Mouse (Mus musculus): ENCODE measurements around the gene Zbtb14. TPM values are rescaled to one million over a fixed set of nuclear protein-coding genes. Genes with fewer than 3 reads are reported as not detected.

Gene Zbtb14
- polyA plus RNA-seq, 2 experiments: 5.3 to 7.6 TPM

GRCm38 (mm10) chr17:69421592-69421991, 38.7 kb downstream of the Zbtb14 start:
- Histone ChIP-seq H3K4me2 (ENCODE audit: low read depth) (no peak overlapping the region), H3K27me3 (ENCODE audit: control insufficient read depth, insufficient read depth, low read length) (no peaks in the 10 kb centered on the region), H3K27ac (no peak overlapping the region), H3K4me1 (replicated peaks; ENCODE audit: control insufficient read depth in 2 of 2, insufficient read depth in 2 of 2, low read length in 1 of 2) (peaks cover 4 to 7% of the 10 kb centered on the region in 2 experiments; a peak in 3 of 4 replicates), H3K9ac (replicated peaks) (no peak overlapping the region), H3K9me3 (ENCODE audit: control insufficient read depth, low read length) (no peaks in the 10 kb centered on the region), H3K36me3 (replicated peaks; ENCODE audit: control insufficient read depth, insufficient read depth, low read depth) (no peaks in the 10 kb centered on the region), H3K4me3 (ENCODE audit: insufficient read depth in 1 of 2, low read depth in 2 of 2, low read length in 2 of 2) (no peak overlapping the region)
- no peak for ATAC-seq (ENCODE audit: insufficient read depth)
- 14% methylated on average over 1 of the region's 1 CpGs for WGBS (ENCODE audit: insufficient replicate concordance)
- TF ChIP-seq CTCF (IDR thresholded peaks at IDR 0.05; ENCODE audit: low read depth) (no peak), EP300 (IDR thresholded peaks at IDR 0.05; ENCODE audit: low read depth) (no peak)
- no peak for DNase-seq (ENCODE audit: low read depth in 3 of 3, low spot score in 3 of 3)

- Histone ChIP-seq H3K27me3 (ENCODE audit: control insufficient read depth, insufficient read depth, low read length) (peaks cover 29% of the 10 kb centered on the region), H3K4me1 (replicated peaks; ENCODE audit: control insufficient read depth in 2 of 2, insufficient read depth in 2 of 2, low read length in 1 of 2) (no peaks in the 10 kb centered on the region), H3K36me3 (replicated peaks; ENCODE audit: control insufficient read depth, insufficient read depth, low read depth) (no peaks in the 10 kb centered on the region), H3K27ac (no peak overlapping the region), H3K4me3 (ENCODE audit: insufficient read depth in 1 of 2, low read depth in 2 of 2, low read length in 2 of 2) (no peak overlapping the region), H3K9ac (replicated peaks) (no peak overlapping the region), H3K9me3 (ENCODE audit: control insufficient read depth, low read length) (no peaks in the 10 kb centered on the region), H3K4me2 (ENCODE audit: low read depth) (no peak overlapping the region)
- no peak for ATAC-seq (ENCODE audit: insufficient read depth)
- 49% methylated on average over 5 of the region's 5 CpGs for WGBS (ENCODE audit: insufficient replicate concordance)
- no peak for TF ChIP-seq EP300 (IDR thresholded peaks at IDR 0.05; ENCODE audit: low read depth)
- TF ChIP-seq CTCF (IDR thresholded peaks at IDR 0.05; ENCODE audit: low read depth): no peak
- DNase-seq (ENCODE audit: low read depth in 3 of 3, low spot score in 3 of 3): no peak
These were observed 55.0 kb downstream of the Zbtb14 start for GRCm38 (mm10) chr17:69437836-69438235.

GRCm38 (mm10) chr17:69438486-69438885, 55.6 kb downstream of the Zbtb14 start:
- Histone ChIP-seq H3K9ac (replicated peaks) (no peak overlapping the region), H3K4me3 (ENCODE audit: insufficient read depth in 1 of 2, low read depth in 2 of 2, low read length in 2 of 2) (no peak overlapping the region), H3K27ac (no peak overlapping the region), H3K4me1 (replicated peaks; ENCODE audit: control insufficient read depth in 2 of 2, insufficient read depth in 2 of 2, low read length in 1 of 2) (no peaks in the 10 kb centered on the region), H3K27me3 (ENCODE audit: control insufficient read depth, insufficient read depth, low read length) (peaks cover 29% of the 10 kb centered on the region), H3K36me3 (replicated peaks; ENCODE audit: control insufficient read depth, insufficient read depth, low read depth) (no peaks in the 10 kb centered on the region), H3K9me3 (ENCODE audit: control insufficient read depth, low read length) (no peaks in the 10 kb centered on the region), H3K4me2 (ENCODE audit: low read depth) (no peak overlapping the region; the same call in 1 of the 2 replicates)
- DNase-seq (ENCODE audit: low read depth in 3 of 3, low spot score in 3 of 3) (no peak), ATAC-seq (ENCODE audit: insufficient read depth) (no peak)
- WGBS (ENCODE audit: insufficient replicate concordance): 30% methylated on average over 14 of the region's 14 CpGs
- TF ChIP-seq EP300 (IDR thresholded peaks at IDR 0.05; ENCODE audit: low read depth): no peak
- TF ChIP-seq CTCF (IDR thresholded peaks at IDR 0.05; ENCODE audit: low read depth): no peak

- Histone ChIP-seq H3K36me3 (replicated peaks; ENCODE audit: control insufficient read depth, insufficient read depth, low read depth) (no peaks in the 10 kb centered on the region), H3K9ac (replicated peaks) (no peak within 1 kb of the TSS), H3K4me1 (replicated peaks; ENCODE audit: control insufficient read depth in 2 of 2, insufficient read depth in 2 of 2, low read length in 1 of 2) (no peaks in the 10 kb centered on the region), H3K4me3 (ENCODE audit: insufficient read depth in 1 of 2, low read depth in 2 of 2, low read length in 2 of 2) (peak within 1 kb of the TSS in 1 of 2 experiments; percentile 12; a peak in 1 of 4 replicates), H3K27me3 (ENCODE audit: control insufficient read depth, insufficient read depth, low read length) (peaks cover 29% of the 10 kb centered on the region), H3K9me3 (ENCODE audit: control insufficient read depth, low read length) (no peaks in the 10 kb centered on the region), H3K4me2 (ENCODE audit: low read depth) (peak within 1 kb of the TSS; percentile 41), H3K27ac (no peak within 1 kb of the TSS)
- peak; percentile 77 for ATAC-seq (ENCODE audit: insufficient read depth)
- WGBS (ENCODE audit: insufficient replicate concordance): under 1% methylated on average over 43 of the region's 44 CpGs
- TF ChIP-seq EP300 (IDR thresholded peaks at IDR 0.05; ENCODE audit: low read depth): no peak
- no peak for TF ChIP-seq CTCF (IDR thresholded peaks at IDR 0.05; ENCODE audit: low read depth)
- peak in 2 of 3 experiments; percentile 19 to 22 for DNase-seq (ENCODE audit: low read depth in 3 of 3, low spot score in 3 of 3)
These were observed 56.2 kb downstream of the Zbtb14 start, which contains the start of gene Akain1 for GRCm38 (mm10) chr17:69438990-69439491. TSS of gene Akain1 (plus strand) at chr17:69439326.

GRCm38 (mm10) chr17:69439571-69440480, 57.0 kb downstream of the Zbtb14 start:
- H3K36me3 ChIP-seq (replicated peaks; ENCODE audit: control insufficient read depth, insufficient read depth, low read depth): no peaks in the 10 kb centered on the region
- H3K4me1 ChIP-seq (replicated peaks; ENCODE audit: control insufficient read depth in 2 of 2, insufficient read depth in 2 of 2, low read length in 1 of 2): no peaks in the 10 kb centered on the region
- TF ChIP-seq CTCF (IDR thresholded peaks at IDR 0.05; ENCODE audit: low read depth) (no peak), EP300 (IDR thresholded peaks at IDR 0.05; ENCODE audit: low read depth) (no peak)
- 0 out of 2 replicates have a peak overlapping the region, but pooled peaks have one; percentile 16 for H3K4me2 ChIP-seq (ENCODE audit: low read depth)
- ATAC-seq (ENCODE audit: insufficient read depth) (peak; percentile 21; the same call in 1 of the 2 replicates), DNase-seq (ENCODE audit: low read depth in 3 of 3, low spot score in 3 of 3) (no peak)
- H3K9ac ChIP-seq (replicated peaks): no peak overlapping the region
- WGBS (ENCODE audit: insufficient replicate concordance): 2% methylated on average over 52 of the region's 52 CpGs
- H3K4me3 ChIP-seq (ENCODE audit: insufficient read depth in 1 of 2, low read depth in 2 of 2, low read length in 2 of 2): no peak overlapping the region
- no peak overlapping the region for H3K27ac ChIP-seq
- peaks cover 29% of the 10 kb centered on the region for H3K27me3 ChIP-seq (ENCODE audit: control insufficient read depth, insufficient read depth, low read length)
- H3K9me3 ChIP-seq (ENCODE audit: control insufficient read depth, low read length): no peaks in the 10 kb centered on the region

Other genes starting within 250 kb of the Zbtb14 start
- gene Akain1, start 56.3 kb downstream of the Zbtb14 start, polyA plus RNA-seq (2012; rRNA removed): not detected in 2 replicates
- gene Akain1, start 56.3 kb downstream of the Zbtb14 start, polyA plus RNA-seq (2014; fragmentation: Nextera tagmentation; extraction: Ambion mirVana): not detected in 2 replicates

Data from liver, embryonic 14.5 days (tissue).